Mouse (Mus musculus): ENCODE results near the gene Bbip1. TPM values are rescaled to one million over a fixed set of nuclear protein-coding genes. Genes with fewer than 3 reads are reported as not detected.

Gene Bbip1
- total RNA-seq, 1 experiment = 21.9 TPM

DNA sequence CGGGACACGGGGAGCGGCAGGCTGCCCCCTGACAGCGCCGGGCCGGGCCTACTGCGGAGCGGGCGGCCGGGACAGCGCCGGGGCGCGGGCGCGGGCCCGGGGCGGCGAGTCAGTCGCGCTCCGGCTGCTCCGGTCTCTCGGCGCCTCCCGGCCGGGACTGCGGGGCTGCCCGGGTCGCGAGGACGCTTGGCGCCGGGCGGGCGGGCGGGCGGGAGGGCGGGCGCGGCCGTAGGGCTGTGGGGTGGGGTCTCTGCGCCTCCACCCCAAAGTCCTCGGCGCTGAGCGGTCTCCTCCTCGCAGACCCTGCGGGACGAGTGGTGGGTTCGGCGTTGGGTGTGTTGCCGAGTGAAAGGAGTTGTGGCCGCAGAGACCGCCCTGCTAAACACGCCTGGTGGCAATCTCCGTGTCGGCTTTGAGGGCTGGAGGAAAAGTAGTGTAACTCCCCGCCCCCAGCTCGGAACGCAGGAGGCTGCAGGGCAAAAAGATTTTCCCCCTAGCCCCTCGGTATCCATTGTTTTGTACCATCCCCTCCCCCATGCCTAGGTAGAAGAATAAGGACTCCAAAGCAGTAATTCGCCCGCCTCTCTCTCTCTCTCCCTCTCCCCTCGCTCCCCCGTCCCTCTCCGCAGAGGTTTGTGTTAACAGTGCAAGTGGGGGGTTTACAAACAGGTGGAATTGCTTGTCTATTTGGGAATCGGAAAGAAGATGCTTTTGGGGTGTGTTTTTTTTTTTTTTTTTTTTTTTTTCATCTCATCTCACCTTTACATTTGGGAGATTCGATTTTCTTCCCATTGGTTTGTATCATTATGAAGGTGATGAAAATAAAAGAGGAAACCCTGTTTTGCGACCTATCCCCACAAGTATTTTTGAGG lies 980 bp upstream of the Bbip1 start:
- Histone ChIP-seq H3K9ac (ENCODE audit: insufficient read depth, low read depth, low read length, poor library complexity, severe bottlenecking) (peak overlapping the region; percentile 85), H3K4me3 (ENCODE audit: insufficient read depth in 1 of 2, low read depth in 1 of 2, low read length in 2 of 2, poor library complexity in 1 of 2, severe bottlenecking in 1 of 2) (peak overlapping the region; percentile 79 to 94), H3K27ac (ENCODE audit: insufficient read depth, low read depth, low read length, poor library complexity, severe bottlenecking) (peak overlapping the region; percentile 83), H3K36me3 (ENCODE audit: control insufficient read depth, insufficient read depth, low read length, poor library complexity, severe bottlenecking) (no peaks in the 10 kb centered on the region), H3K4me1 (ENCODE audit: control insufficient read depth in 2 of 2, insufficient read depth in 2 of 2, low read length in 2 of 2, poor library complexity in 1 of 2) (peaks cover 2 to 3% of the 10 kb centered on the region in 2 experiments; a peak in 1 of 4 replicates), H3K9me3 (ENCODE audit: control insufficient read depth, insufficient read depth, low read depth, low read length) (no peaks in the 10 kb centered on the region)
- in situ Hi-C loops (cut with MboI; ENCODE audit: low sequenced_read_pairs in 2 of 2, unreplicated experiment in 2 of 2) = no loop called here
- DNase-seq (ENCODE audit: low read depth, low spot score) = peak; percentile 70
- TF ChIP-seq ZC3H11A (IDR thresholded peaks at IDR 0.05; ENCODE audit: borderline replicate concordance, low read depth, low read length) (no peak), CHD2 (IDR thresholded peaks at IDR 0.05; ENCODE audit: low read depth, low read length) (0 out of 2 replicates have a peak, but pooled peaks have one; percentile 28), ZNF384 (IDR thresholded peaks at IDR 0.05; ENCODE audit: low read depth, low read length) (peak; percentile 80)

GRCm38 (mm10) chr19:53944786-53945169 lies 351 bp upstream of the Bbip1 start:
- TF ChIP-seq ZNF384 (IDR thresholded peaks at IDR 0.05; ENCODE audit: low read depth, low read length) (no peak), CHD2 (IDR thresholded peaks at IDR 0.05; ENCODE audit: low read depth, low read length) (no peak), HCFC1 (IDR thresholded peaks at IDR 0.05; ENCODE audit: borderline replicate concordance, insufficient read depth, low read length) (no peak), ZC3H11A (IDR thresholded peaks at IDR 0.05; ENCODE audit: borderline replicate concordance, low read depth, low read length) (no peak), MAFK (IDR thresholded peaks at IDR 0.05; ENCODE audit: insufficient read depth, low read depth, low read length) (no peak)
- H3K4me1 ChIP-seq (ENCODE audit: control insufficient read depth in 2 of 2, insufficient read depth in 2 of 2, low read length in 2 of 2, poor library complexity in 1 of 2) = peaks cover 2 to 3% of the 10 kb centered on the region in 2 experiments; a peak in 1 of 4 replicates
- peak overlapping the region; percentile 83 for H3K27ac ChIP-seq (ENCODE audit: insufficient read depth, low read depth, low read length, poor library complexity, severe bottlenecking)
- H3K4me3 ChIP-seq (ENCODE audit: insufficient read depth in 1 of 2, low read depth in 1 of 2, low read length in 2 of 2, poor library complexity in 1 of 2, severe bottlenecking in 1 of 2) = peak overlapping the region; percentile 79 to 94
- DNase-seq (ENCODE audit: low read depth, low spot score) = no peak
- H3K9me3 ChIP-seq (ENCODE audit: control insufficient read depth, insufficient read depth, low read depth, low read length) = no peaks in the 10 kb centered on the region
- H3K9ac ChIP-seq (ENCODE audit: insufficient read depth, low read depth, low read length, poor library complexity, severe bottlenecking) = peak overlapping the region; percentile 85
- in situ Hi-C loops (cut with MboI; ENCODE audit: low sequenced_read_pairs in 2 of 2, unreplicated experiment in 2 of 2) = no loop called here
- H3K36me3 ChIP-seq (ENCODE audit: control insufficient read depth, insufficient read depth, low read length, poor library complexity, severe bottlenecking) = no peaks in the 10 kb centered on the region

- Histone ChIP-seq H3K27ac (ENCODE audit: insufficient read depth, low read depth, low read length, poor library complexity, severe bottlenecking) (no peak overlapping the region), H3K4me1 (ENCODE audit: control insufficient read depth in 2 of 2, insufficient read depth in 2 of 2, low read length in 2 of 2, poor library complexity in 1 of 2) (peaks cover under 1 to 3% of the 10 kb centered on the region in 2 experiments; a peak in 1 of 4 replicates), H3K4me3 (ENCODE audit: insufficient read depth in 1 of 2, low read depth in 1 of 2, low read length in 2 of 2, poor library complexity in 1 of 2, severe bottlenecking in 1 of 2) (no peak overlapping the region), H3K36me3 (ENCODE audit: control insufficient read depth, insufficient read depth, low read length, poor library complexity, severe bottlenecking) (no peaks in the 10 kb centered on the region), H3K9me3 (ENCODE audit: control insufficient read depth, insufficient read depth, low read depth, low read length) (no peaks in the 10 kb centered on the region), H3K9ac (ENCODE audit: insufficient read depth, low read depth, low read length, poor library complexity, severe bottlenecking) (no peak overlapping the region)
- TF ChIP-seq MAFK (IDR thresholded peaks at IDR 0.05; ENCODE audit: insufficient read depth, low read depth, low read length) = no peak
- TF ChIP-seq CHD2 (IDR thresholded peaks at IDR 0.05; ENCODE audit: low read depth, low read length) = no peak
- no peak for TF ChIP-seq HCFC1 (IDR thresholded peaks at IDR 0.05; ENCODE audit: borderline replicate concordance, insufficient read depth, low read length)
- TF ChIP-seq ZNF384 (IDR thresholded peaks at IDR 0.05; ENCODE audit: low read depth, low read length) = no peak
- TF ChIP-seq ZC3H11A (IDR thresholded peaks at IDR 0.05; ENCODE audit: borderline replicate concordance, low read depth, low read length) = no peak
- DNase-seq (ENCODE audit: low read depth, low spot score) = no peak
- in situ Hi-C loops (cut with MboI; ENCODE audit: low sequenced_read_pairs in 2 of 2, unreplicated experiment in 2 of 2) = no loop called here
Measured at GRCm38 (mm10) chr19:53942342-53942741, 2.1 kb downstream of the Bbip1 start.

DNA sequence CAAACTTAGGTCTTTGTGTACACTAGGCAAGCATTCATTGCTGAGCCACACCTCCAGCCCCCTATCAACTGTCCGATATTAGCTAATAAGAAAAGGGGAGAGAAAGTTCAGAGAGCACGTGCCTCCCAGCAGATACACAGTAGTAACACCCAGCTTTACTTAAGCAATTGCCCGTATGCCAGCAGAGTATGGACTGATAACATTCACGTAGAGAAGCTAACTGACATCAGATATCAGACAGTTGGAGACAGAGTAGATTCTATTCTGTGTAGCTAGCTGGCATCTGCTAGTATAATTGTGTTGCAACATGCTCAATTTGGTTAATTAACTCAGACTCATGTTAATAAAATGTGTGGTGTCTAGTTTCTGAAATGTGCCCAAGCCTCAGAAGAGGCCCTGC lies 3.3 kb downstream of the Bbip1 start:
- no peak overlapping the region for H3K27ac ChIP-seq (ENCODE audit: insufficient read depth, low read depth, low read length, poor library complexity, severe bottlenecking)
- peaks cover 0 to under 1% of the 10 kb centered on the region in 2 experiments; a peak in 1 of 4 replicates for H3K4me1 ChIP-seq (ENCODE audit: control insufficient read depth in 2 of 2, insufficient read depth in 2 of 2, low read length in 2 of 2, poor library complexity in 1 of 2)
- no peak for DNase-seq (ENCODE audit: low read depth, low spot score)
- H3K36me3 ChIP-seq (ENCODE audit: control insufficient read depth, insufficient read depth, low read length, poor library complexity, severe bottlenecking) = no peaks in the 10 kb centered on the region
- H3K9me3 ChIP-seq (ENCODE audit: control insufficient read depth, insufficient read depth, low read depth, low read length) = no peaks in the 10 kb centered on the region
- in situ Hi-C loops (cut with MboI; ENCODE audit: low sequenced_read_pairs in 2 of 2, unreplicated experiment in 2 of 2) = no loop called here
- no peak overlapping the region for H3K4me3 ChIP-seq (ENCODE audit: insufficient read depth in 1 of 2, low read depth in 1 of 2, low read length in 2 of 2, poor library complexity in 1 of 2, severe bottlenecking in 1 of 2)
- no peak overlapping the region for H3K9ac ChIP-seq (ENCODE audit: insufficient read depth, low read depth, low read length, poor library complexity, severe bottlenecking)
- no peak for TF ChIP-seq HCFC1 (IDR thresholded peaks at IDR 0.05; ENCODE audit: borderline replicate concordance, insufficient read depth, low read length)
- no peak for TF ChIP-seq MAFK (IDR thresholded peaks at IDR 0.05; ENCODE audit: insufficient read depth, low read depth, low read length)
- TF ChIP-seq ZNF384 (IDR thresholded peaks at IDR 0.05; ENCODE audit: low read depth, low read length) = no peak
- no peak for TF ChIP-seq ZC3H11A (IDR thresholded peaks at IDR 0.05; ENCODE audit: borderline replicate concordance, low read depth, low read length)
- TF ChIP-seq CHD2 (IDR thresholded peaks at IDR 0.05; ENCODE audit: low read depth, low read length) = no peak
